Mouse (Mus musculus): ENCODE measurements around the gene Hnf4a. TPM values are rescaled to one million over a fixed set of nuclear protein-coding genes. Genes with fewer than 3 reads are reported as not detected.

The Hnf4a gene
- polyA plus RNA-seq, 1 experiment from 2014 or later, result 1.2 TPM

- no peak for DNase-seq (ENCODE audit: low spot score)
These were observed 84.4 kb downstream of the Hnf4a start for GRCm38 (mm10) chr2:163590996-163591395.

- peak; percentile 43 for DNase-seq (ENCODE audit: low spot score)
These were observed 85.5 kb downstream of the Hnf4a start for GRCm38 (mm10) chr2:163592084-163592483.

GRCm38 (mm10) chr2:163593636-163594282, 87.2 kb downstream of the Hnf4a start:
- DNase-seq (ENCODE audit: low spot score), result no peak

GRCm38 (mm10) chr2:163595119-163595518, 88.5 kb downstream of the Hnf4a start:
- DNase-seq (ENCODE audit: low spot score), result no peak

- no peak for DNase-seq (ENCODE audit: low spot score)
These were observed 89.7 kb downstream of the Hnf4a start for GRCm38 (mm10) chr2:163596057-163596872.

GRCm38 (mm10) chr2:163596873-163597155, 90.2 kb downstream of the Hnf4a start:
- no peak for DNase-seq (ENCODE audit: low spot score)

- DNase-seq (ENCODE audit: low spot score), result peak; percentile 84
These were observed 91.1 kb downstream of the Hnf4a start for GRCm38 (mm10) chr2:163597661-163598060.

- peak; percentile 77 for DNase-seq (ENCODE audit: low spot score)
These were observed 92.6 kb downstream of the Hnf4a start for GRCm38 (mm10) chr2:163599226-163599625.

GRCm38 (mm10) chr2:163601066-163601465, 94.5 kb downstream of the Hnf4a start:
- DNase-seq (ENCODE audit: low spot score), result no peak

- DNase-seq (ENCODE audit: low spot score), result no peak
These were observed 95.1 kb downstream of the Hnf4a start for GRCm38 (mm10) chr2:163601712-163602100.

- DNase-seq (ENCODE audit: low spot score), result peak; percentile 91
These were observed 95.7 kb downstream of the Hnf4a start, which contains the start of gene Ttpal for GRCm38 (mm10) chr2:163602101-163602971. TSS of gene Ttpal (plus strand) at chr2:163602314.

GRCm38 (mm10) chr2:163606161-163606560, 99.6 kb downstream of the Hnf4a start:
- DNase-seq (ENCODE audit: low spot score), result no peak

- DNase-seq (ENCODE audit: low spot score), result no peak
These were observed 101.4 kb downstream of the Hnf4a start for GRCm38 (mm10) chr2:163608008-163608407.

- DNase-seq (ENCODE audit: low spot score), result no peak
These were observed 102.8 kb downstream of the Hnf4a start for GRCm38 (mm10) chr2:163609281-163609975.

GRCm38 (mm10) chr2:163611176-163611575, 104.6 kb downstream of the Hnf4a start:
- DNase-seq (ENCODE audit: low spot score), result no peak

- DNase-seq (ENCODE audit: low spot score), result no peak
These were observed 106.6 kb downstream of the Hnf4a start for GRCm38 (mm10) chr2:163613206-163613605.

GRCm38 (mm10) chr2:163613990-163614389, 107.4 kb downstream of the Hnf4a start:
- DNase-seq (ENCODE audit: low spot score), result no peak

GRCm38 (mm10) chr2:163615401-163615800, 108.8 kb downstream of the Hnf4a start:
- DNase-seq (ENCODE audit: low spot score), result no peak

GRCm38 (mm10) chr2:163615906-163616651, 109.5 kb downstream of the Hnf4a start:
- no peak for DNase-seq (ENCODE audit: low spot score)

GRCm38 (mm10) chr2:163616652-163617227, 110.1 kb downstream of the Hnf4a start:
- DNase-seq (ENCODE audit: low spot score), result no peak
